In the genomic region with DNA sequence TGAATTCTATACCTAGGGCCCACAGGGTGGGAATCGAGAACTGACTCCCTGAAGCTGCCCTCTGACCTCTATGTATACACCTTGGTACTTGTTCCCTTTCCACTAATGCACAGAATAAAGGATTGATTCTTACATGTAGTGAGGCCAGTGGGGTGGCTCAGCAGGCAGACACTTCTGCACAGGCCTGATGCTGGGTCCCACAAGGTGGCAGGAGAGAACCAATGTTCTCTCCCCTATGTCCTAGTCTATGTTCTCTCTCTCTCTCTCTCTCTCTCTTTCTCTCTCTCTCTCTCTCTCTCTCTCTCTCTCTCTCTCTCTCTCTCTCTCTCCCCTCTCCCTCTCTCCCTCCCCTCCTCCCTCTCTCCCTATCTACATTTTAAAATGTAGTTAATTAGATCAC, we compare ENCODE assay signal across 10 mouse cellular contexts. TPM values are rescaled to one million over a fixed set of nuclear protein-coding genes. Genes with fewer than 3 reads are reported as not detected.
DNase-seq lines count a peak whose midpoint lies in the region; ATAC-seq lines count a peak whose summit lies in the region.
"Had no signal": no experiment of that assay in that cellular context is flagged by ENCODE, and none has a peak within 500 bp of the region (broad histone marks: within the 10 kb centered on the region; RNA-seq: fewer than 3 reads in every experiment).

No protein-coding gene starts in this region.

- H3K27me3 ChIP-seq in forebrain, embryonic 14.5 days (replicated peaks; ENCODE audit: control insufficient read depth, insufficient read depth, low read length): no peaks in the 10 kb centered on the region
- H3K27me3 ChIP-seq in forebrain, embryonic 16.5 days (replicated peaks; ENCODE audit: control insufficient read depth, insufficient read depth, low read length): no peaks in the 10 kb centered on the region
- no peaks in the 10 kb centered on the region for H3K27me3 ChIP-seq in limb, embryonic 11.5 days (ENCODE audit: control insufficient read depth, insufficient read depth, low read length)
- no peaks in the 10 kb centered on the region for H3K27me3 ChIP-seq in limb, embryonic 10.5 days (ENCODE audit: low read depth, poor library complexity, severe bottlenecking)
- H3K27me3 ChIP-seq: midbrain, embryonic 12.5 days had no signal

- no peak for ATAC-seq in forebrain, embryonic 14.5 days
- no peak; the same call in 1 of the 2 replicates for ATAC-seq in forebrain, embryonic 16.5 days
- ATAC-seq in limb, embryonic 11.5 days (ENCODE audit: insufficient number of reproducible peaks, low FRiP score, low TSS enrichment, low read depth): no peak

- H3K4me1 ChIP-seq in forebrain, embryonic 14.5 days (ENCODE audit: control insufficient read depth, insufficient read depth, low read length): no peaks in the 10 kb centered on the region
- no peaks in the 10 kb centered on the region for H3K4me1 ChIP-seq in forebrain, embryonic 16.5 days (replicated peaks; ENCODE audit: control insufficient read depth, insufficient read depth, low read length)
- H3K4me1 ChIP-seq in limb, embryonic 11.5 days (ENCODE audit: control insufficient read depth, insufficient read depth, low read length): no peaks in the 10 kb centered on the region
- no peaks in the 10 kb centered on the region for H3K4me1 ChIP-seq in limb, embryonic 10.5 days

- no peak overlapping the region for H3K4me3 ChIP-seq in forebrain, embryonic 14.5 days (ENCODE audit: low read depth, low read length)
- H3K4me3 ChIP-seq in forebrain, embryonic 16.5 days (replicated peaks; ENCODE audit: low read length): no peak overlapping the region
- H3K4me3 ChIP-seq in limb, embryonic 11.5 days (ENCODE audit: low read depth, low read length): no peak overlapping the region
- no peak overlapping the region for H3K4me3 ChIP-seq in limb, embryonic 10.5 days
- H3K4me3 ChIP-seq: midbrain, embryonic 12.5 days had no signal

- H3K9ac ChIP-seq in forebrain, embryonic 14.5 days (ENCODE audit: low read length): no peak overlapping the region
- H3K9ac ChIP-seq in forebrain, embryonic 16.5 days (replicated peaks; ENCODE audit: low read depth, low read length): no peak overlapping the region
- no peak overlapping the region for H3K9ac ChIP-seq in limb, embryonic 11.5 days (ENCODE audit: low read length)
- H3K9ac ChIP-seq: midbrain, embryonic 12.5 days had no signal

- peak; percentile 30 for DNase-seq in forebrain, embryonic 14.5 days (ENCODE audit: low spot score)
- peak; percentile 20 for DNase-seq in limb, embryonic 11.5 days (ENCODE audit: low spot score)
- no peak for DNase-seq in limb, embryonic 10.5 days (ENCODE audit: low spot score)
- peak; percentile 36 for DNase-seq in thymus, postnatal 25 days
- no peak for DNase-seq in thymus, adult 18-20 months
- DNase-seq in T-cell, adult 2 months (ENCODE audit: low spot score): no peak
- DNase-seq in testis, postnatal 14 days (ENCODE audit: low spot score): no peak
- DNase-seq: adrenal gland, adult 8-10 months had no signal

- WGBS in forebrain, embryonic 14.5 days: 71% methylated on average over 1 of the region's 1 CpGs
- WGBS in forebrain, embryonic 16.5 days: 58% methylated on average over 1 of the region's 1 CpGs
- WGBS in limb, embryonic 11.5 days: 74% methylated on average over 1 of the region's 1 CpGs
- WGBS in limb, embryonic 10.5 days: 75% methylated on average over 1 of the region's 1 CpGs

- H3K27ac ChIP-seq in forebrain, embryonic 14.5 days (ENCODE audit: low read depth, low read length): no peak overlapping the region
- no peak overlapping the region for H3K27ac ChIP-seq in forebrain, embryonic 16.5 days (ENCODE audit: low read length)
- no peak overlapping the region for H3K27ac ChIP-seq in limb, embryonic 11.5 days (replicated peaks; ENCODE audit: low read depth, low read length)
- H3K27ac ChIP-seq in limb, embryonic 10.5 days: no peak overlapping the region
- H3K27ac ChIP-seq: midbrain, embryonic 12.5 days had no signal

- no peak overlapping the region for H3K4me2 ChIP-seq in forebrain, embryonic 14.5 days (ENCODE audit: low read length)
- no peak overlapping the region for H3K4me2 ChIP-seq in forebrain, embryonic 16.5 days (ENCODE audit: low read length)
- H3K4me2 ChIP-seq in limb, embryonic 11.5 days (ENCODE audit: low read depth, severe bottlenecking): no peak overlapping the region
- H3K4me2 ChIP-seq: midbrain, embryonic 12.5 days had no signal

- H3K9me3 ChIP-seq in forebrain, embryonic 14.5 days (replicated peaks; ENCODE audit: control insufficient read depth, low read length): no peaks in the 10 kb centered on the region
- no peaks in the 10 kb centered on the region for H3K9me3 ChIP-seq in forebrain, embryonic 16.5 days (ENCODE audit: control insufficient read depth, low read length)
- no peaks in the 10 kb centered on the region for H3K9me3 ChIP-seq in limb, embryonic 11.5 days (ENCODE audit: control insufficient read depth, low read length)
- no peaks in the 10 kb centered on the region for H3K9me3 ChIP-seq in limb, embryonic 10.5 days (replicated peaks)
- H3K9me3 ChIP-seq: midbrain, embryonic 12.5 days had no signal

- no peaks in the 10 kb centered on the region for H3K36me3 ChIP-seq in forebrain, embryonic 14.5 days (ENCODE audit: control insufficient read depth, insufficient read depth, low read length)
- no peaks in the 10 kb centered on the region for H3K36me3 ChIP-seq in forebrain, embryonic 16.5 days (ENCODE audit: control insufficient read depth, insufficient read depth)
- no peaks in the 10 kb centered on the region; the same call in 1 of the 2 replicates for H3K36me3 ChIP-seq in limb, embryonic 11.5 days (ENCODE audit: control insufficient read depth, insufficient read depth, low read length)
- no peaks in the 10 kb centered on the region for H3K36me3 ChIP-seq in limb, embryonic 10.5 days
- H3K36me3 ChIP-seq: midbrain, embryonic 12.5 days had no signal

RNA-seq across cellular contexts. Expression of a gene that starts 14.7 kb away (rescaled TPM):
- 21.8 and 22.5 TPM in 2 replicates for polyA plus RNA-seq in forebrain, embryonic 14.5 days (2014; fragmentation: Nextera tagmentation; extraction: Ambion mirVana)
- polyA plus RNA-seq in forebrain, embryonic 16.5 days (2015; fragmentation: Nextera tagmentation; extraction: Ambion mirVana): 19.9 and 25.4 TPM in 2 replicates
- 5.9 and 7.0 TPM in 2 replicates for polyA plus RNA-seq in limb, embryonic 11.5 days (2014; fragmentation: Nextera tagmentation; extraction: Ambion mirVana)
- 2.7 and 3.5 TPM in 2 replicates for polyA plus RNA-seq in limb, embryonic 10.5 days (2016; fragmentation: Nextera tagmentation; extraction: Ambion mirVana)

RNA-seq across cellular contexts. Expression of a gene that starts 28.3 kb away (rescaled TPM):
- 30.6 and 34.6 TPM in 2 replicates for polyA plus RNA-seq in forebrain, embryonic 14.5 days (2014; fragmentation: Nextera tagmentation; extraction: Ambion mirVana)
- 30.3 and 33.0 TPM in 2 replicates for polyA plus RNA-seq in forebrain, embryonic 16.5 days (2015; fragmentation: Nextera tagmentation; extraction: Ambion mirVana)
- 39.5 and 42.2 TPM in 2 replicates for polyA plus RNA-seq in limb, embryonic 11.5 days (2014; fragmentation: Nextera tagmentation; extraction: Ambion mirVana)
- 24.2 and 24.9 TPM in 2 replicates for polyA plus RNA-seq in limb, embryonic 10.5 days (2016; fragmentation: Nextera tagmentation; extraction: Ambion mirVana)

Comparison
In these comparisons a context has a peak if more than half of its experiments do, and no peak if none do; other contexts are left out.
1. DNase-seq: peak in forebrain, embryonic 14.5 days (single experiment), limb, embryonic 11.5 days (single experiment) and thymus, postnatal 25 days (single experiment); none in limb, embryonic 10.5 days (single experiment), thymus, adult 18-20 months (0 of 2), T-cell, adult 2 months (single experiment) and testis, postnatal 14 days (single experiment).